Mouse (Mus musculus): ENCODE data around the gene 1110017D15Rik.

DNA sequence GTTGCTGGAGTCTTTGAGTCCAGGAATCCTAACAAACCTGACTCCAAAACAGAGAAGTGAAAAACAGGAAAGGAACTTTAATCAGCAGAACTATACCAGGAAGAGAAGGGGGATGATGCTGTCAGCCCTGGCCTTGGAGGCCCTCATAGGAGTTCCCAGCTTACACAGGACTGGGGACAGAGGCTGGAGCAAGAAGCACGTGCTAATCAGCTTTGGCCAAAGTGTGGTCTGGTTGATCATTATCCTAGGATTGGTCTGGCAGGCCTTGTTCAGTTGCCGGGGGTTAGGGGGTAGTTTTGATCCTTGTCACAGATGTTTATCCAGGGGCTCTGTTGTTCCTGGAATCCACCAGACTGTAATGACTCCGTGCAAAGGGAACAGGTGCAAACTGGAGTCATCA, 22.8 kb downstream of the 1110017D15Rik start:
- no peak for TF ChIP-seq CTCF (IDR thresholded peaks at IDR 0.05; ENCODE audit: extremely low read depth, insufficient read depth, low read length)
- no peak for TF ChIP-seq POLR2A (IDR thresholded peaks at IDR 0.05; ENCODE audit: extremely low read depth, insufficient read depth, low read length)
